Mouse (Mus musculus) stomach, postnatal 0 days (tissue): ENCODE measurements around the gene Dut. TPM values are rescaled to one million over a fixed set of nuclear protein-coding genes. Genes with fewer than 3 reads are reported as not detected.

Experiments
- ATAC-seq: fragments of 200-750 bp; cut with Nextera tagmentation; 2 replicates; pipeline ENCODE4 v1.8.0; 2017; ENCODE audit not compliant: low FRiP score, low TSS enrichment
- DNase-seq: peaks from one replicate; pipeline ENCODE4 v3.0.0-alpha.2; 2016; ENCODE audit warnings: low spot score
- H3K27ac ChIP-seq: fragments of 300-500 bp; sonication (generic); replicated peaks from 2 replicates; pipeline ENCODE4 v1.5.1; 2014; ENCODE audit warnings: mild to moderate bottlenecking, control low read depth
- H3K27me3 ChIP-seq: fragments of 300-500 bp; sonication (generic); 2 replicates; pipeline ENCODE4 v1.6.1; 2014; ENCODE audit warnings: low read length; ENCODE audit not compliant: control insufficient read depth, insufficient read depth
- H3K36me3 ChIP-seq: fragments of 300-500 bp; sonication (generic); 2 replicates; pipeline ENCODE4 v1.6.1; 2014; ENCODE audit warnings: low read length, mixed read lengths; ENCODE audit not compliant: control insufficient read depth, insufficient read depth
- H3K4me1 ChIP-seq: fragments of 300-500 bp; sonication (generic); replicated peaks from 2 replicates; pipeline ENCODE4 v1.6.1; 2014; ENCODE audit warnings: antibody characterized with exemption; ENCODE audit not compliant: control insufficient read depth, insufficient read depth
- H3K4me2 ChIP-seq: fragments of 300-500 bp; sonication (generic); replicated peaks from 2 replicates; pipeline ENCODE4 v1.6.1; 2014; ENCODE audit warnings: low read depth, mild to moderate bottlenecking, control low read depth, moderate library complexity
- H3K4me3 ChIP-seq: fragments of 300-500 bp; sonication (generic); 2 replicates; pipeline ENCODE4 v1.5.1; 2014; ENCODE audit warnings: low read depth, low read length, control low read depth
- H3K9ac ChIP-seq: fragments of 300-500 bp; sonication (generic); 2 replicates; pipeline ENCODE4 v1.6.1; 2014; ENCODE audit warnings: mild to moderate bottlenecking, low read length, control low read depth, mixed read lengths
- H3K9me3 ChIP-seq: fragments of 300-500 bp; sonication (generic); 2 replicates; pipeline ENCODE4 v1.6.1; 2016; ENCODE audit warnings: low read length; ENCODE audit not compliant: control insufficient read depth
- CTCF ChIP-seq: IDR thresholded peaks from 2 replicates; pipeline ENCODE4 v1.5.1; 2016; ENCODE audit warnings: antibody characterized with exemption, low read depth, mild to moderate bottlenecking, moderate library complexity
- EP300 ChIP-seq: optimal IDR thresholded peaks from 2 replicates; pipeline ENCODE3; 2016; ENCODE audit warnings: antibody characterized with exemption
- WGBS: fragments of 180-500 bp; shearing (Covaris S2); extraction: QIAGEN DNeasy Blood & Tissue Kit; methylation state at CpG from one replicate; pipeline ENCODE4 v1.1.7; 2014; 5-methylcytosine and 5-hydroxymethylcytosine counted together
- polyA plus RNA-seq: library from polyadenylated mRNA; unstranded; fragments of >200 nt; fragmentation: Nextera tagmentation; extraction: Ambion mirVana; gene quantifications from 2 replicates; pipeline ENCODE4 v1.2.1, GENCODE M21; 2015

The Dut gene
- polyA plus RNA-seq, 1 experiment from 2014 or later: 53.5 TPM

DNA sequence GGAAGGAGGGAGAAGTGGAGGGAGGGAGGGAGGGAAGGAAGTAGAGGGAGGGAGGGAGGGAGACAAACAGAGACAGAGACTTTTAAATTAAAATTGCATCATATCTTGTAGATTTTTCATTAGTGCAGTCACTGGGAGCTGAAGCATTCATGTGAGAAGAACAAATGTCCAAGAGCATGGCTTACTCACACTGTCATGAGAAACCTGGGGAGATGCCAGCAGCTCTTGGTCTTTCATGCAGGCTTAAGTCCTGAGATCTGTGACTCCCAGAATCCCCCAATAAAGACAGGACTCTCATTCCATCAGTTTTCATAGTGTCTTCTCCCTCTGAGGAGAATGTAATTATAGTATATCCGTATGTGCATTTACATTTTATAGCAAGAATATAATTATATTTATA lies 28.4 kb upstream of the Dut start:
- Histone ChIP-seq H3K27ac (no peak overlapping the region), H3K4me2 (no peak overlapping the region), H3K36me3 (no peaks in the 10 kb centered on the region), H3K4me1 (no peaks in the 10 kb centered on the region), H3K27me3 (no peaks in the 10 kb centered on the region), H3K9me3 (no peaks in the 10 kb centered on the region), H3K4me3 (no peak overlapping the region), H3K9ac (no peak overlapping the region)
- no peak for DNase-seq
- no peak for ATAC-seq
- 93% methylated on average over 1 of the region's 1 CpGs for WGBS
- no peak for TF ChIP-seq EP300
- no peak for TF ChIP-seq CTCF

DNA sequence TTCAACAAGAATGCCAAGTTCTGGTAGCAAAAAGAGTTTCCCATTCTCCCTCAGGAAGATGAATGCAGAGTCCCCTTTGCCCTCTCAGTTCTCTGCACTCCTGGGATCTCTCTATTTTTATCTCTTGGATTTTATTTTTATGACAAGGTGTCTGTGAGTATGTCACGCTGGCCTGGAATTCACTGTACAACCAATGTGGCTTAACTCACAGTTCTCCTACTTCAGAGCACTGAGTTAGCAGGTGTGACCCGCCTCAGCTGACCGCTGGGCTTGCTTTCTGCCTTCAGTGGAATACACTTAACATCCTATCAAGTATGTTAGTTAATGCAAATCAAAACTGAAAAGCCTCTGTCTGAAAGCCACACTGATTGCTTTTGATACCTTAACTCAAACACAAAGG lies 27.7 kb upstream of the Dut start:
- Histone ChIP-seq H3K27ac (no peak overlapping the region), H3K9ac (no peak overlapping the region), H3K9me3 (no peaks in the 10 kb centered on the region), H3K27me3 (no peaks in the 10 kb centered on the region), H3K4me3 (no peak overlapping the region), H3K4me1 (no peaks in the 10 kb centered on the region), H3K4me2 (no peak overlapping the region), H3K36me3 (no peaks in the 10 kb centered on the region)
- TF ChIP-seq EP300 (no peak), CTCF (no peak)
- ATAC-seq (no peak), DNase-seq (no peak)
- 71% methylated on average over 3 of the region's 3 CpGs for WGBS

DNA sequence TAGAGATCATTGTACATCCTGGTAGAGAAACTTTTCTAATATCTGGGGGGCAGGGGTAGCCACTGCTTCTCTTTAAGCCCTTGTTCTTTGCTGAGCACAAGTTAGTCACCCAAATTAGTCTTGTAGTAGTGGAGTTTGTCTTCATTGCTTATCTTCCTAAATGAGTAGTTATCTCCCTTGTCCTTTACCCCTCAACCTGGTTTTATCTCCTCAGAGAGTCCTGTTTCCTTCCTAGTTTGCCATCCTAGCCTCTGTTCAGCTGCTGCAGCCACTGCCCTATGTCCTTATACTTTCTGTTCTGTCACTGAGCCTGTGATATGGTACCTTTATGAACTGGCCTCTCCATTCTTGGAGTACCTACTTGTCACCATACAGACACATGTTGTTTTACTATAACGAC lies 25.3 kb upstream of the Dut start:
- WGBS: 85% methylated on average over 1 of the region's 1 CpGs
- DNase-seq: no peak
- Histone ChIP-seq H3K4me1 (no peaks in the 10 kb centered on the region), H3K27ac (no peak overlapping the region), H3K9ac (no peak overlapping the region), H3K36me3 (no peaks in the 10 kb centered on the region), H3K4me2 (no peak overlapping the region), H3K27me3 (no peaks in the 10 kb centered on the region), H3K9me3 (no peaks in the 10 kb centered on the region), H3K4me3 (no peak overlapping the region)
- no peak for TF ChIP-seq CTCF
- TF ChIP-seq EP300: no peak
- no peak for ATAC-seq

DNA sequence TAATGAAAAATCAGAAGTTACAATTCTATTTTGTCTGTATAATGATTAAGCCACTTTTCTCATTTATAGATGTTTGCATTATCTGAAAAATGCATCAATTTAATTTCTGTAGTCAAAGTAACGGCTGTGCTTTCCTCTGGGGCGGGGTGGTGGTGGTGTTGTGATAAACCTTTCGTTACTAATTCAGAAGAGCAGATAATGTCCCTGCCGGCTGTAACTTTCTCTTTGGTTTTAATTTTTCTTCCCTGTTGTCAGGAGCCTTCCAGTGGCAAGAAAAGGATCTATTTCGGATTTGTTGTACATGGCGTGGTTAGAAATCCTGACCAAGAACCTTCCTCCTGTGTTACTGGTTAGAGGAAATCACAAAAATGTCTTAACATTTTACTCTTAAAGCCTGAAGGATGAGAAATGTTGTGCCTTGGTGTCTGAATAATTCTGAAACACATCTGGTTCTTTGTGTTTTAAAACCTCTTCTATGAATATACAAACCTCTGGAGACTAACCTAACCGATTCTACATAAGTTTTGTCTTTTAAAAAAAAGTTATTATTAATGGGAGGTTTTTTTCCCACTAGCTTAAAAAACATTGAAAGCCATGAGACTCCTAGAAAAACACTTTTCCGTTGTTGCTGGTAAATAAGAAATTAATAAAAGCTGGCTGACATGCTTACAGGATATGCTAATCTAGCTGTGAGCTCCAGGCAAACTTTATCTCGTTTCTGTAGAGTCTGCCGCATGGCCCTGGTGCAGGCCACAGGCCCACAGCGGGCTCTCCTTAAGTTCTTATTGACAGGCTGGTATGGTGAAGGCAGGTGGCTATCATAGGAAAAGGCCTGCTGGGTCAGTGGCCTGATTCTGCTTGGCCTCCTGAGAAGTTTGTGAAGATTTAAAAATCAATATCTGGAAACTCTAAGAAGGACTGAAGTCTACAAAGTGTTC lies 18.2 kb upstream of the Dut start:
- Histone ChIP-seq H3K4me3 (no peak overlapping the region), H3K9ac (no peak overlapping the region), H3K27ac (no peak overlapping the region), H3K4me1 (no peaks in the 10 kb centered on the region), H3K9me3 (no peaks in the 10 kb centered on the region), H3K27me3 (no peaks in the 10 kb centered on the region), H3K36me3 (no peaks in the 10 kb centered on the region), H3K4me2 (no peak overlapping the region)
- DNase-seq (no peak), ATAC-seq (no peak)
- 72% methylated on average over 11 of the region's 11 CpGs for WGBS
- TF ChIP-seq EP300: no peak
- no peak for TF ChIP-seq CTCF

DNA sequence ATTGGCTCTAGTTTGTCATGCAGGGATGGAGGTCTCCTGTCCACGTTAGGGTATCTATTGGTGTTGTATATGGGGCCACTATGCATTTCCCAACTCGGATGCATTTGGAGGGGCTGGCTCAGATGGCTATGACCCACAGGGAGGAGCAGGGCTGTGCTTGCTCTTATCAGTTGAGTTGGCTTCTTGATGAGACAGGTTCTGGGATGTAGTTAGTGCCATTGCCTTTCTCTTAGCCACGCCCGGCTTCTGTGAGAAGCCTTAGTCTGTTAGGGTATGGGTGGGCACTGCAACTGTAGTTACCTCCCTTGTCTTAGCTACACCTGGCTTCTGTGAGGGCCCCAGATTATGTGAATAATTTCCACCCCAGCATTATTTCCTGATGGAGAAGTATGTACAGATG lies 14.8 kb upstream of the Dut start:
- ATAC-seq: no peak
- TF ChIP-seq CTCF: no peak
- no peak for TF ChIP-seq EP300

DNA sequence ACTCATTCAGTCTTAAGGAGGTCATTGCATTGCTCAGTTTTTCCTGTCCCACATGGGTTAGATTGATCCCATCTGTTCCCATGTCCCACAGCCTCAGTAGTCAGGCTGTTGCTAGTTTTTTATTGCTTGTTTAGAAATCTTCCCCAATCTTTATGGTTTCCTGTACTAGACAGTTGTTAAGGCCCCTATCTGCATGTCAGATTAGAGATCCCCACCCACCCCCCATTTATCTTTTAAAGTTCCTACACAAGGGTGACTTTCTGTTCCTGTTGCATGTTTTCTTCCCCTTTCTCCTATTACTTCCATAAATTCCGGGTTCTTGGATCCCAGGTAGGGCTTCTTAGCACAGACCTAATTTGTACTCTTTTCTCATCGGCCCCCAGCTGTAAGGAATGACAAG lies 13.5 kb upstream of the Dut start:
- 68% methylated on average over 2 of the region's 2 CpGs for whole genome bisulfite sequencing
- Histone ChIP-seq H3K27ac (no peak overlapping the region), H3K9me3 (no peaks in the 10 kb centered on the region), H3K9ac (no peak overlapping the region), H3K4me3 (no peak overlapping the region), H3K27me3 (no peaks in the 10 kb centered on the region), H3K4me2 (no peak overlapping the region), H3K36me3 (no peaks in the 10 kb centered on the region), H3K4me1 (no peaks in the 10 kb centered on the region)
- DNase-seq (no peak), ATAC-seq (no peak)
- TF ChIP-seq CTCF (no peak), EP300 (no peak)

More for the DNA sequence above, 14.8 kb upstream of the Dut start:
- Histone ChIP-seq H3K4me3 (no peak overlapping the region), H3K27ac (no peak overlapping the region), H3K4me1 (no peaks in the 10 kb centered on the region), H3K9me3 (no peaks in the 10 kb centered on the region), H3K36me3 (no peaks in the 10 kb centered on the region), H3K4me2 (no peak overlapping the region), H3K9ac (no peak overlapping the region), H3K27me3 (no peaks in the 10 kb centered on the region)
- DNase-seq: no peak
- WGBS: 87% methylated on average over 4 of the region's 4 CpGs
